Mouse (Mus musculus) liver, postnatal 0 days (tissue): Measurements from ENCODE around the gene Scrg1.

Experiments
- CTCF ChIP-seq: sonication (generic); IDR thresholded peaks from 2 replicates; pipeline ENCODE4 v1.5.1; 2016; ENCODE audit warnings: antibody characterized with exemption, low read depth
- EP300 ChIP-seq: IDR thresholded peaks from 2 replicates; pipeline ENCODE4 v1.6.1; 2016; ENCODE audit warnings: antibody characterized with exemption, low read depth, mild to moderate bottlenecking

DNA sequence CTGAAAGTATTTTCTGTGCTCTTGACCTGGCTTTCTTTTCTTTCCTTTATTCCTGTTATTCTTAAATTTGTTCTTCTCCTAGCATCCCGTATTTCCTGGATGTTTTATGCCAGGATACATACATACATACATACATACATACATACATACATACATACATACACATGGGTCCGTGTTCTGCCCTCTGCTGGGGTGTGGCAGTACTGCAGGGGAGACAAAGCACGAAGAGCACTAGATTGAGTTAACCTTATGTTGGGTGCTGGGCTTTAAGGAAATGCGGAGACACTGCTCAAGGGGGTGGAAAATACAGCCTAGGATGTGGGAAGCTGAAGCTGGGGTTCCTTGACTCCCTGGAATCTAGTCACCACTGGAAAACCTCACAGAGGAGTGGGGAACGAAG lies 47.9 kb downstream of the Scrg1 start:
- peak; percentile 94 for TF ChIP-seq CTCF
- no peak for TF ChIP-seq EP300
